Mouse (Mus musculus): ENCODE data around the gene Ntn3. TPM values are rescaled to one million over a fixed set of nuclear protein-coding genes. Genes with fewer than 3 reads are reported as not detected.

Gene Ntn3
- total RNA-seq (2014; fragmentation: Nextera tagmentation) (0.92 TPM in 2 replicates), total RNA-seq (2017) (0.19 and 0.38 TPM in 2 replicates)

- ATAC-seq (replicated peaks; ENCODE audit: low FRiP score, low TSS enrichment, poor library complexity, severe bottlenecking) = peak; percentile 77
These were observed at the start of gene Ntn3 for GRCm38 (mm10) chr17:24209043-24209915. Ntn3 (minus strand) TSS chr17:24209531.

GRCm38 (mm10) chr17:24258981-24259380 lies 49.6 kb upstream of the Ntn3 start:
- no peak for ATAC-seq (replicated peaks; ENCODE audit: low FRiP score, low TSS enrichment, poor library complexity, severe bottlenecking)

GRCm38 (mm10) chr17:24252329-24252728 lies 43.0 kb upstream of the Ntn3 start:
- ATAC-seq (replicated peaks; ENCODE audit: low FRiP score, low TSS enrichment, poor library complexity, severe bottlenecking) = no peak

DNA sequence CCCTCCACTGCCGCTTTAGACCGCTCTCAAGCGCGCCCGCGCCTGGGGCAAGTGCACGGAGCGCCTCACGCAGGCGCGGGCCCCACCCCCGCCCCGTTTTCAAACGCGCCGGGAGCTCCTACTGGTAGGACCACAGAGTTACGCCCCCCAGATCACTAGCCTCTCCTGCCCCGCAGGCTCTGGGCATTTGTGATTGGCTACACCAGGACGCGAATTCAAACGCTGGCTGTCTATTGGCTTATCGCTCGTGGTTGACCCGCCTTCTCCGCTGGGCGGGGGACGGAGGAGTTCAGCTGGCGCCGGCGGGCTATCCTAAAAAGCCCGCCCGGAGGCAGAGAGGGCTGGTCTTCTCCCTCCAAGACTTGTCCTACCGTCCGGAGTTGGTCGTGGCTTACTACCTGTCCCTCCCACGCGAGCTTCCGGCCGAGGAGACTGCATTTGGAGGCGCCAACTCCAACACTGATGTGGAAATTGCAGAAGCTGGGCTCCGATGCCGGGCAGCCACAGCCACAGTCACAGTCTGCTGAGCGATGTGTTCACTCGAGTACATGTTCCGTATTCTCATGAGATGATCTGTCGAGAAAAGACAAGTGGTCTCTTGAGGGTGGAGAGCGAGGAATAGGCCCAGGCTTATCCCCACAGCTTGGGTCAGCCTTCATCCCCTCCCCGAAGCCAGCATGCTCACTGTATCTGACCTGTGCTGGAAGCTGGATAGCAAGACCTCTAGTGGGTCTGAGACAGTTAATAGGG lies 42.2 kb upstream of the Ntn3 start, which contains the start of gene Ccnf:
Ccnf (minus strand) TSS at position 165 of the 750 bp plus-strand sequence.
- peak; percentile 99 for ATAC-seq (replicated peaks; ENCODE audit: low FRiP score, low TSS enrichment, poor library complexity, severe bottlenecking)

GRCm38 (mm10) chr17:24250988-24251319 lies 41.6 kb upstream of the Ntn3 start:
- ATAC-seq (replicated peaks; ENCODE audit: low FRiP score, low TSS enrichment, poor library complexity, severe bottlenecking) = no peak

DNA sequence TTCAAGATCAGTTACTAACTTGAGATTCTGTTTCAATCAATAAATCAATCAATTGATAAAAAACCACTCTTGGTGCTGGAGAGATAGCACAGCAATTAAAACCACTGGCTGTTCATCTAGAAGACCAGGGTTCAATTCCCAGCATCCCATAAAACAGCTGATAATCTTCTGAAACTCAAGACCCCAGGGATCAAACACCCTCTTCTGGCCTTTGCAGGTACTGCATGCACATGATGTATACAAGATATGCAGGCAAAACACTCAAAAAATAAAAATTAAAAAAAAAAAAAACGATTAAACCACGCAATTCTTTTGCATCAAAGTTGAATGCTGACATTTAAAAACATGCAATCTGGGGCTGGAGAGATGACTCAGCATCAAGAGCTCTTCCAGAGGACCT lies 39.3 kb upstream of the Ntn3 start:
- no peak for ATAC-seq (replicated peaks; ENCODE audit: low FRiP score, low TSS enrichment, poor library complexity, severe bottlenecking)

GRCm38 (mm10) chr17:24244061-24244460 lies 34.7 kb upstream of the Ntn3 start:
- no peak for ATAC-seq (replicated peaks; ENCODE audit: low FRiP score, low TSS enrichment, poor library complexity, severe bottlenecking)

DNA sequence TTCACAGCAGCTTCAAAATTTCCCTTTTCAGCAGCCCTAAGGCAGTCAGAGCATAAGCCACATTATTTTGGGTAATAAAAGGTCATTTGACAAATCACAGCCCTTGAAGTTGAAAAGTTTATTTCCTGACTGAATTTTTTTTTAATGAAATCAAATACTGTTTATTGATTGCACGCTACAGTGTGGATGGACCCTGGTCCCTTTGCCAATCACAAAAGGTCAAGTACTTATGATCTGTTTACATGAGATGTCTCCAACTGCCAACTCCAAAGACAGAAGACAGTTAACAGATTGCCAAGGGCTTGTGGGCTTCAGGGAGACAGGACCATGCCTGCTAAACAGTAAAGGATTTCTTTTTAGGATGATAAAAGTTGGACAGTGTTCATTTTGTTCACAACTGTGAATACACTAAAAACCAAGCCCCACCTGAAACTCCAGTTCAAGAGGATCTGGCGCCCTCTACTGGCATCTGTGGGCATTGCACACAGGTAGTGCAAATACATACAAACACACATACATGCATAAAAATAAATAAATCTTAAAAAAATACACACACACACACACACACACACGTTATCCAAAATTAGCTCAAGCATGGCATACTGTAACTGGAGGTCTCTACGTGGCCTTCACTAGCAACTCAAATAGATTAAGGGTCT lies 34.1 kb upstream of the Ntn3 start:
- no peak for ATAC-seq (replicated peaks; ENCODE audit: low FRiP score, low TSS enrichment, poor library complexity, severe bottlenecking)

GRCm38 (mm10) chr17:24236921-24237320 lies 27.6 kb upstream of the Ntn3 start:
- no peak for ATAC-seq (replicated peaks; ENCODE audit: low FRiP score, low TSS enrichment, poor library complexity, severe bottlenecking)

GRCm38 (mm10) chr17:24236479-24236878 lies 27.1 kb upstream of the Ntn3 start:
- ATAC-seq (replicated peaks; ENCODE audit: low FRiP score, low TSS enrichment, poor library complexity, severe bottlenecking) = no peak

- ATAC-seq (replicated peaks; ENCODE audit: low FRiP score, low TSS enrichment, poor library complexity, severe bottlenecking) = no peak
These were observed 18.6 kb upstream of the Ntn3 start for GRCm38 (mm10) chr17:24227941-24228340.

DNA sequence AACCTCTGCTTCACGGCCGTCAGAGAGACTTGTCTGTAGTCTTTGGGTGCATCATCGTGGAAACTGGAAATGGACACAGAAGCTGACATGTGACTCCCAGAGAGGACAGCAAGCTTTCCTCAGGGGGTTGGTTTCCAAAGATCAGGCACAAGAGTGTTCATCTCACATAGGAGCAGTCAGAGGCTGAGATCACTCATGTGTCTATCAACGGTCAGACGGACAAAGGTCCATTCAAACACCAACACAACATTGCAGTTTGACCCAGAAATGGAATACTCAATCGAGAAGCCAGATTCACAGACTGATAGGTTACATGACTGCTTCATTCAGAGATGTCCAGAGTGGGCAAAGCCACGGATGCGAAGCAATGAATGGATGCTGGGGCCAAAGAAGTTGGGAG lies 17.4 kb upstream of the Ntn3 start:
- ATAC-seq (replicated peaks; ENCODE audit: low FRiP score, low TSS enrichment, poor library complexity, severe bottlenecking) = no peak

GRCm38 (mm10) chr17:24225851-24226250 lies 16.5 kb upstream of the Ntn3 start:
- ATAC-seq (replicated peaks; ENCODE audit: low FRiP score, low TSS enrichment, poor library complexity, severe bottlenecking) = peak; percentile 95

- ATAC-seq (replicated peaks; ENCODE audit: low FRiP score, low TSS enrichment, poor library complexity, severe bottlenecking) = no peak
These were observed 15.4 kb upstream of the Ntn3 start for GRCm38 (mm10) chr17:24224741-24225140.

DNA sequence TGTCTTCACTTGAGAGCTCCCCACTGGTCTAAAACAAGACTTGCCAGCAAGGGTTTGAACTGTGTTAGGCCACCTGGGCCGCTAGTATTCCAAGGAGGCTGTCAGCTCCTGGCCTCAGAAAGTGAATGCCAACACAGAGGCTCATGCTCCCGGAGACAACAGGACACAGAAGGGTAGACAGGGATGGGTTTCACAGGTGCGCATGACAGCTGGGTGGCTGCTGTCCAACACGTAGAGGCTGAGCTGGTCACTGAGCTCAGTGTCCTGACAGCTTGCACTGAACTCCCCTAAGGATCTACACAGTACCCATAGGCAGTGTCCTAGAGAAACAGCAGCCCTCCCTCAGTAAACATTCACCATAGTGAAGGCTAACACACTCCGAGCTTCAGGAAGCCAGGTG lies 14.2 kb upstream of the Ntn3 start:
- ATAC-seq (replicated peaks; ENCODE audit: low FRiP score, low TSS enrichment, poor library complexity, severe bottlenecking) = no peak

DNA sequence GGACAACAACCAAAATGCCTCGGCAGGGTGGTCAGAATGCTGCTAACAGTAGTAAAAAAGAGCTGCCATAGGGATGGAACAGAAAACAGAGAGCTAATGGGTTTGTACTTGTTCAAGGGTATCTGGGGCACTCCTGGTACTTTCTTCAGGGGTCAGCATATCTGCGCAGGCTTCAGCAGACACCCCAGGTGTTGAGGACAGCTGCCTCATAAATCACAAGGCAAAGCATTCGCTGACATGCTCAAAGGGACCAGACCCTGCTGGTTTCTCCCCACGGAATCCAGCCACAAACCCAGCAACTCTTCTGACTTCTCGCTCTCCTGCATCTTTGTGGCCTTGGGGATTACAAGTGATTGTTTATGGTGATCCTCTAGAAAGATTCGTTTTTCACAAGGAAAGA lies 13.3 kb upstream of the Ntn3 start:
- no peak for ATAC-seq (replicated peaks; ENCODE audit: low FRiP score, low TSS enrichment, poor library complexity, severe bottlenecking)

GRCm38 (mm10) chr17:24220435-24221411 lies 11.4 kb upstream of the Ntn3 start, which contains the start of gene Tedc2:
Tedc2 (minus strand) TSS chr17:24220851.
- ATAC-seq (replicated peaks; ENCODE audit: low FRiP score, low TSS enrichment, poor library complexity, severe bottlenecking) = peak; percentile 92

DNA sequence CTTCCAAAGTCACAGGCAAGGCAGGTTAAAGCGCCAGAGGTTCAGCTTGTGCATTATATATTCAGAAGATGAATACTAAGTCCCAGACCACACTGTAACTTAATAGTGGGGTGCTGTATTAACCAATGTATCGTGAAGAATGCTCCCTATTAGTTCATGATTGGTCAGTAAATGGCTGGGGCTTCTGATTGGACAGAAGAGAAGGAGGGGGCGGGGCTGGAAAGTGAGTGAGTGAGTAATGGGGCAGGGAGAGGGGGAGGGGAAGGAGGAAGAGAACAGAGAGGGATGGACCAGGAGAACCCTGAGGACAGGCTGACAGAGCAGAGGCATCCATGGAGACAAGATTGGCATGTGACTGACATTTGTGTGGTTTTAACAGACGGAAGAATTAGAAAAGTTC lies 7.5 kb upstream of the Ntn3 start:
- ATAC-seq (replicated peaks; ENCODE audit: low FRiP score, low TSS enrichment, poor library complexity, severe bottlenecking) = no peak

- no peak for ATAC-seq (replicated peaks; ENCODE audit: low FRiP score, low TSS enrichment, poor library complexity, severe bottlenecking)
These were observed 3.9 kb upstream of the Ntn3 start for GRCm38 (mm10) chr17:24213186-24213585.

Data from megakaryocyte-erythroid progenitor cell, adult 5-6 weeks (primary cell).